Mouse (Mus musculus): ENCODE data around the gene Midn. TPM values are rescaled to one million over a fixed set of nuclear protein-coding genes. Genes with fewer than 3 reads are reported as not detected.
"Not testable (repeated sequence)": the region's sequence is repeated elsewhere in the genome, so short reads cannot be mapped to it uniquely, and the experiment has no call there.

Midn gene
- polyA plus RNA-seq, 1 experiment: 53.2 TPM

GRCm38 (mm10) chr10:80164161-80164997, 16.3 kb downstream of the Midn start:
- TF ChIP-seq CTCF (IDR thresholded peaks at IDR 0.05; ENCODE audit: control insufficient read depth, insufficient read depth, low read length) (no peak), POLR2A (IDR thresholded peaks at IDR 0.05; ENCODE audit: borderline replicate concordance, control insufficient read depth, low read depth, low read length) (no peak)
- Histone ChIP-seq H3K4me3 (replicated peaks; ENCODE audit: control insufficient read depth, low read depth, low read length) (peak overlapping the region; percentile 55), H3K4me1 (ENCODE audit: control insufficient read depth, insufficient read depth, low read length) (peaks cover 27% of the 10 kb centered on the region), H3K27ac (ENCODE audit: control insufficient read depth, insufficient read depth, low read depth, low read length, poor library complexity) (peak overlapping the region; percentile 75)
- 19% methylated on average over 44 of the region's 44 CpGs for WGBS

GRCm38 (mm10) chr10:80164998-80165344, 16.9 kb downstream of the Midn start:
- WGBS: under 1% methylated on average over 17 of the region's 17 CpGs
- TF ChIP-seq CTCF (IDR thresholded peaks at IDR 0.05; ENCODE audit: control insufficient read depth, insufficient read depth, low read length) (peak; percentile 100), POLR2A (IDR thresholded peaks at IDR 0.05; ENCODE audit: borderline replicate concordance, control insufficient read depth, low read depth, low read length) (peak; percentile 85)
- Histone ChIP-seq H3K27ac (ENCODE audit: control insufficient read depth, insufficient read depth, low read depth, low read length, poor library complexity) (peak overlapping the region; percentile 75), H3K4me1 (ENCODE audit: control insufficient read depth, insufficient read depth, low read length) (peaks cover 27% of the 10 kb centered on the region), H3K4me3 (replicated peaks; ENCODE audit: control insufficient read depth, low read depth, low read length) (peak overlapping the region; percentile 55)

- H3K4me3 ChIP-seq (replicated peaks; ENCODE audit: control insufficient read depth, low read depth, low read length): peak within 1 kb of the TSS; percentile 55
- peak within 1 kb of the TSS; percentile 75 for H3K27ac ChIP-seq (ENCODE audit: control insufficient read depth, insufficient read depth, low read depth, low read length, poor library complexity)
- 42% methylated on average over 20 of the region's 20 CpGs for WGBS
- TF ChIP-seq POLR2A (IDR thresholded peaks at IDR 0.05; ENCODE audit: borderline replicate concordance, control insufficient read depth, low read depth, low read length) (peak; percentile 37; the same call in 1 of the 2 replicates), CTCF (IDR thresholded peaks at IDR 0.05; ENCODE audit: control insufficient read depth, insufficient read depth, low read length) (no peak)
- H3K4me1 ChIP-seq (ENCODE audit: control insufficient read depth, insufficient read depth, low read length): peaks cover 24% of the 10 kb centered on the region
Measured at GRCm38 (mm10) chr10:80165392-80166128, 17.5 kb downstream of the Midn start, which contains the start of gene Cirbp. TSS of gene Cirbp (plus strand) at chr10:80165985.

- H3K27ac ChIP-seq (ENCODE audit: control insufficient read depth, insufficient read depth, low read depth, low read length, poor library complexity); H3K4me3 ChIP-seq (replicated peaks; ENCODE audit: control insufficient read depth, low read depth, low read length): not testable (repeated sequence)
- WGBS: 89% methylated on average over 4 of the region's 4 CpGs
- peaks cover 21% of the 10 kb centered on the region for H3K4me1 ChIP-seq (ENCODE audit: control insufficient read depth, insufficient read depth, low read length)
Measured at GRCm38 (mm10) chr10:80166136-80166535, 18.1 kb downstream of the Midn start.

GRCm38 (mm10) chr10:80167460-80168037, 19.5 kb downstream of the Midn start:
- TF ChIP-seq POLR2A (IDR thresholded peaks at IDR 0.05; ENCODE audit: borderline replicate concordance, control insufficient read depth, low read depth, low read length) (peak; percentile 99), CTCF (IDR thresholded peaks at IDR 0.05; ENCODE audit: control insufficient read depth, insufficient read depth, low read length) (no peak)
- Histone ChIP-seq H3K27ac (ENCODE audit: control insufficient read depth, insufficient read depth, low read depth, low read length, poor library complexity) (peak overlapping the region; percentile 97), H3K4me1 (ENCODE audit: control insufficient read depth, insufficient read depth, low read length) (peaks cover 14% of the 10 kb centered on the region), H3K4me3 (replicated peaks; ENCODE audit: control insufficient read depth, low read depth, low read length) (peak overlapping the region; percentile 90)
- whole genome bisulfite sequencing: under 1% methylated on average over 55 of the region's 55 CpGs

- TF ChIP-seq POLR2A (IDR thresholded peaks at IDR 0.05; ENCODE audit: borderline replicate concordance, control insufficient read depth, low read depth, low read length) (peak; percentile 24; the same call in 1 of the 2 replicates), CTCF (IDR thresholded peaks at IDR 0.05; ENCODE audit: control insufficient read depth, insufficient read depth, low read length) (no peak)
- under 1% methylated on average over 48 of the region's 48 CpGs for WGBS
- H3K4me1 ChIP-seq (ENCODE audit: control insufficient read depth, insufficient read depth, low read length): peaks cover 11% of the 10 kb centered on the region; the same call in 1 of the 2 replicates
Measured at GRCm38 (mm10) chr10:80168038-80168661, 20.1 kb downstream of the Midn start.

GRCm38 (mm10) chr10:80169070-80169469, 21.0 kb downstream of the Midn start:
- no peak overlapping the region for H3K4me3 ChIP-seq (replicated peaks; ENCODE audit: control insufficient read depth, low read depth, low read length)
- peaks cover 7% of the 10 kb centered on the region; the same call in 1 of the 2 replicates for H3K4me1 ChIP-seq (ENCODE audit: control insufficient read depth, insufficient read depth, low read length)
- no peak overlapping the region for H3K27ac ChIP-seq (ENCODE audit: control insufficient read depth, insufficient read depth, low read depth, low read length, poor library complexity)
- TF ChIP-seq CTCF (IDR thresholded peaks at IDR 0.05; ENCODE audit: control insufficient read depth, insufficient read depth, low read length): no peak
- TF ChIP-seq POLR2A (IDR thresholded peaks at IDR 0.05; ENCODE audit: borderline replicate concordance, control insufficient read depth, low read depth, low read length): no peak
- WGBS: 38% methylated on average over 1 of the region's 1 CpGs

More at GRCm38 (mm10) chr10:80168038-80168661, 20.1 kb downstream of the Midn start:
- Histone ChIP-seq H3K4me3 (replicated peaks; ENCODE audit: control insufficient read depth, low read depth, low read length) (peak overlapping the region; percentile 90), H3K27ac (ENCODE audit: control insufficient read depth, insufficient read depth, low read depth, low read length, poor library complexity) (peak overlapping the region; percentile 97)
